ENCODE assay signal across 10 mouse cellular contexts in genomic region chr1:182237386-182237785, GRCm38 (mm10). TPM values are rescaled to one million over a fixed set of nuclear protein-coding genes. Genes with fewer than 3 reads are reported as not detected.
DNase-seq lines count a peak whose midpoint lies in the region; ATAC-seq and TF ChIP-seq lines count a peak whose summit lies in the region.
"Had no signal": no experiment of that assay in that cellular context is flagged by ENCODE, and none has a peak within 500 bp of the region (broad histone marks: within the 10 kb centered on the region; RNA-seq: fewer than 3 reads in every experiment).

No protein-coding gene starts in this region.

- no peak overlapping the region for H3K4me3 ChIP-seq in layer of hippocampus, adult 2 months

- DNase-seq in adrenal gland, adult (ENCODE audit: inconsistent age in 2 of 2, low spot score in 1 of 2): peak; percentile 18 to 59
- no peak for DNase-seq in adrenal gland, adult 18-20 months (ENCODE audit: low spot score in 2 of 2)
- peak; percentile 10 to 46 for DNase-seq in layer of hippocampus, adult 2 months (ENCODE audit: low spot score in 2 of 2)
- DNase-seq in layer of hippocampus, adult 9-11 months: no peak
- DNase-seq in adrenal gland, postnatal 25 days: peak; percentile 22
- peak; percentile 61 to 73 for DNase-seq in lung, adult 18-20 months
- DNase-seq in urinary bladder, postnatal 10 days (ENCODE audit: low spot score): no peak

- no peak overlapping the region for H3K27ac ChIP-seq in layer of hippocampus, adult 2 months
- H3K27ac ChIP-seq: macrophage had no signal

- no peak for TF ChIP-seq CTCF in layer of hippocampus, adult 2 months (conservative IDR thresholded peaks at IDR 0.05)

- ATAC-seq in frontal cortex, adult (ENCODE audit: low TSS enrichment): no peak
- ATAC-seq: Patski had no signal

RNA-seq across cellular contexts. Expression of gene Degs1, which starts 45.2 kb away (rescaled TPM):
- total RNA-seq in adrenal gland, adult 18-20 months (2021): 10 to 100 TPM; 77.1 to 82.5 TPM
- 10 to 100 TPM; 62.9 to 65.3 TPM for total RNA-seq in layer of hippocampus, adult 2 months (2021)
- total RNA-seq in adrenal gland, postnatal 25 days (2021): 97.3 and 103 TPM in 2 replicates

Comparison
In these comparisons a context has a peak if more than half of its experiments do, and no peak if none do; other contexts are left out.
1. DNase-seq: peak in adrenal gland, adult (2 of 2), layer of hippocampus, adult 2 months (2 of 2), adrenal gland, postnatal 25 days (single experiment) and lung, adult 18-20 months (2 of 2); none in adrenal gland, adult 18-20 months (0 of 2), layer of hippocampus, adult 9-11 months (single experiment) and urinary bladder, postnatal 10 days (single experiment).